ENCODE assay signal across 20 mouse cellular contexts in genomic region chr7:124667180-124667968, GRCm38 (mm10).
DNase-seq lines count a peak whose midpoint lies in the region; ATAC-seq and TF ChIP-seq lines count a peak whose summit lies in the region.
"Had no signal": no experiment of that assay in that cellular context is flagged by ENCODE, and none has a peak within 500 bp of the region (broad histone marks: within the 10 kb centered on the region; RNA-seq: fewer than 3 reads in every experiment).

No protein-coding gene starts in this region.

- no peaks in the 10 kb centered on the region for H3K9me3 ChIP-seq in forebrain, embryonic 12.5 days
- H3K9me3 ChIP-seq in forebrain, postnatal 0 days (ENCODE audit: low read length): no peaks in the 10 kb centered on the region
- no peaks in the 10 kb centered on the region for H3K9me3 ChIP-seq in kidney, postnatal 0 days (replicated peaks; ENCODE audit: low read length)
- no peaks in the 10 kb centered on the region for H3K9me3 ChIP-seq in neural tube, embryonic 12.5 days
- H3K9me3 ChIP-seq: embryonic facial prominence, embryonic 10.5 days; liver, embryonic 13.5 days had no signal

- peaks cover 20% of the 10 kb centered on the region for H3K4me1 ChIP-seq in forebrain, embryonic 12.5 days
- H3K4me1 ChIP-seq in forebrain, postnatal 0 days (ENCODE audit: insufficient read depth): 0 out of 2 replicates have a peak, but pooled peaks cover 2% of the 10 kb centered on the region
- no peaks in the 10 kb centered on the region for H3K4me1 ChIP-seq in kidney, postnatal 0 days (replicated peaks; ENCODE audit: insufficient read depth, low read length)
- H3K4me1 ChIP-seq in neural tube, embryonic 12.5 days: no peaks in the 10 kb centered on the region
- H3K4me1 ChIP-seq: liver, embryonic 13.5 days had no signal

- no peak overlapping the region for H3K9ac ChIP-seq in forebrain, embryonic 12.5 days
- no peak overlapping the region for H3K9ac ChIP-seq in forebrain, postnatal 0 days
- no peak overlapping the region for H3K9ac ChIP-seq in kidney, postnatal 0 days (ENCODE audit: low read depth, low read length)
- H3K9ac ChIP-seq in neural tube, embryonic 12.5 days: no peak overlapping the region
- H3K9ac ChIP-seq: liver, embryonic 13.5 days had no signal

- peaks cover 8% of the 10 kb centered on the region; the same call in 1 of the 2 replicates for H3K27me3 ChIP-seq in forebrain, embryonic 12.5 days
- no peaks in the 10 kb centered on the region for H3K27me3 ChIP-seq in forebrain, postnatal 0 days (ENCODE audit: insufficient read depth, low read length)
- no peaks in the 10 kb centered on the region for H3K27me3 ChIP-seq in kidney, postnatal 0 days (ENCODE audit: insufficient read depth, low read length)
- H3K27me3 ChIP-seq in neural tube, embryonic 12.5 days (replicated peaks): no peaks in the 10 kb centered on the region
- H3K27me3 ChIP-seq: liver, embryonic 13.5 days had no signal

- intact Hi-C loops in left cerebral cortex, postnatal 36 days (cut with DNase I): no loop called here

- H3K27ac ChIP-seq in forebrain, embryonic 12.5 days: no peak overlapping the region
- no peak overlapping the region for H3K27ac ChIP-seq in forebrain, postnatal 0 days (ENCODE audit: low read depth, low read length)
- no peak overlapping the region for H3K27ac ChIP-seq in kidney, postnatal 0 days
- no peak overlapping the region for H3K27ac ChIP-seq in neural tube, embryonic 12.5 days
- H3K27ac ChIP-seq: embryonic facial prominence, embryonic 10.5 days; liver, embryonic 13.5 days had no signal

- peak; percentile 87 for ATAC-seq in forebrain, embryonic 12.5 days (ENCODE audit: low FRiP score)
- ATAC-seq in forebrain, postnatal 0 days: no peak
- no peak for ATAC-seq in kidney, postnatal 0 days (replicated peaks; ENCODE audit: low FRiP score, low read depth)
- peak; percentile 53; the same call in 1 of the 2 replicates for ATAC-seq in neural tube, embryonic 12.5 days (ENCODE audit: low FRiP score, low read depth)
- ATAC-seq: CD4-positive, CD25-positive, alpha-beta regulatory T cell, adult 4 months had no signal

- no peak for TF ChIP-seq CTCF in forebrain, postnatal 0 days (IDR thresholded peaks at IDR 0.05; ENCODE audit: low read depth)
- TF ChIP-seq CTCF in kidney, postnatal 0 days (IDR thresholded peaks at IDR 0.05; ENCODE audit: low read depth): no peak

- H3K4me3 ChIP-seq in forebrain, embryonic 12.5 days (replicated peaks): no peak overlapping the region
- H3K4me3 ChIP-seq in forebrain, postnatal 0 days (ENCODE audit: low read depth, low read length): no peak overlapping the region
- no peak overlapping the region for H3K4me3 ChIP-seq in kidney, postnatal 0 days (replicated peaks; ENCODE audit: low read depth, low read length)
- H3K4me3 ChIP-seq in neural tube, embryonic 12.5 days: no peak overlapping the region
- H3K4me3 ChIP-seq: embryonic facial prominence, embryonic 10.5 days; liver, embryonic 13.5 days had no signal

- WGBS in forebrain, embryonic 12.5 days: 11% methylated on average over 12 of the region's 12 CpGs
- WGBS in forebrain, postnatal 0 days: 16% methylated on average over 12 of the region's 12 CpGs
- WGBS in kidney, postnatal 0 days: 36% methylated on average over 12 of the region's 12 CpGs
- 38% methylated on average over 12 of the region's 12 CpGs for WGBS in neural tube, embryonic 12.5 days

- no peaks in the 10 kb centered on the region for H3K36me3 ChIP-seq in forebrain, embryonic 12.5 days (replicated peaks)
- H3K36me3 ChIP-seq in forebrain, postnatal 0 days (ENCODE audit: insufficient read depth): no peaks in the 10 kb centered on the region
- H3K36me3 ChIP-seq in kidney, postnatal 0 days (ENCODE audit: insufficient read depth, low read length): no peaks in the 10 kb centered on the region
- H3K36me3 ChIP-seq in neural tube, embryonic 12.5 days: no peaks in the 10 kb centered on the region
- H3K36me3 ChIP-seq: embryonic facial prominence, embryonic 10.5 days; liver, embryonic 13.5 days had no signal

- no peak overlapping the region for H3K4me2 ChIP-seq in forebrain, embryonic 12.5 days
- no peak overlapping the region for H3K4me2 ChIP-seq in forebrain, postnatal 0 days (ENCODE audit: low read depth)
- H3K4me2 ChIP-seq in kidney, postnatal 0 days (ENCODE audit: low read length): no peak overlapping the region
- no peak overlapping the region for H3K4me2 ChIP-seq in neural tube, embryonic 12.5 days (replicated peaks)
- H3K4me2 ChIP-seq: heart, embryonic 11.5 days; liver, embryonic 13.5 days had no signal

- no peak for DNase-seq in forebrain, postnatal 0 days
- peak; percentile 21 for DNase-seq in kidney, postnatal 0 days (ENCODE audit: low spot score)
- DNase-seq in kidney, postnatal 14 days: no peak
- DNase-seq in neural tube, embryonic 10.5 days (ENCODE audit: extremely low spot score, low spot score): no peak
- no peak for DNase-seq in left cerebral cortex, postnatal 36 days (ENCODE audit: low spot score in 2 of 2)
- DNase-seq: adrenal gland, postnatal 25 days; cerebellum, adult 9-11 months; gastrocnemius, postnatal 14 days; heart, adult 11 months; kidney, adult 18-20 months; layer of hippocampus, adult 9-11 months; liver, embryonic 13.5 days; lung, adult 2 months; lung, postnatal 14 days; thymus, postnatal 14 days had no signal

Comparison
In these comparisons a context has a peak if more than half of its experiments do, and no peak if none do; other contexts are left out.
1. ATAC-seq: peak in forebrain, embryonic 12.5 days (single experiment) and neural tube, embryonic 12.5 days (single experiment); none in forebrain, postnatal 0 days (single experiment) and kidney, postnatal 0 days (single experiment).